Mouse (Mus musculus) thymus, postnatal 36 days (tissue): ENCODE data around the gene Zfp800.

Experiments used
- DNase-seq, 2 experiments: peaks; one replicate each; pipeline ENCODE4 v3.0.0; 2022; ENCODE audit warnings: mixed read lengths in 2 of 2

Gene Zfp800

DNA sequence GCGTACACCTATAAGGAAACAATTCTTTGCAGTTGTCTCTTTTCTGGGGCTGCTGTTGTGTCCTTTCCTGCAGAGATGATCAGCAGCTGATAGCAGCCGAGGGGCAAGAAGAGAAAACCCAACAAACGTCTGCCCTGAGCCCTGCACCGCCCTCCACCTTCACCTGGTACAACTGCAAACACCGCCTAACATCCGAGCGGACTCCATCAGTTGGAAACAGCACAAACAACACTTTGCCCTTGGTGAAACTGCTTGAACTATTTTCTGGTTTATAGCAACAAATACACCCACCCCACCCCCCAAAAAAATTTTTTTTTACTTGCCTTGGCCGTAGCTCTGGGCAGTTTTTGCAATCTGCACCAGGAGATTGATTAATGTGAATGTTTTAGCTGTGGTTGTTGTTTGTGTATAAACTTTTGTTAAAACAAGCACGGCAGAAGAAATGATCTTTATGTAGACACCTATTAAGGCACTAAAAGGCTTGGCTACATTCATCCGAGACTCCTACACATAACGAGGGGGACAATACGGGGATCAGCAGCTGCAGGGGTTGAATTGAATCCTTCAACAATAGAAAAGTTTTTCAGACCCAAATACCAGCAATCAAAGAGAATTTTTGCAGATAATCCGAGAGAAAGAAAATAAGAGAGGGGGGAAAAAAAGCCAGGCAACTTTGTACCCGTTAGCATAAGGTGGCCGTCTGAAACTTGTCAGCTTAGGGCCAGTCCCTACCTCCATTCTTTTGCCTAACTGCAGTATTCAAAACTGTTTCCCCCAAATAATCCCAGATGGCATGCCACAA, 1.6 kb downstream of the Zfp800 start:
- no peak for DNase-seq

DNA sequence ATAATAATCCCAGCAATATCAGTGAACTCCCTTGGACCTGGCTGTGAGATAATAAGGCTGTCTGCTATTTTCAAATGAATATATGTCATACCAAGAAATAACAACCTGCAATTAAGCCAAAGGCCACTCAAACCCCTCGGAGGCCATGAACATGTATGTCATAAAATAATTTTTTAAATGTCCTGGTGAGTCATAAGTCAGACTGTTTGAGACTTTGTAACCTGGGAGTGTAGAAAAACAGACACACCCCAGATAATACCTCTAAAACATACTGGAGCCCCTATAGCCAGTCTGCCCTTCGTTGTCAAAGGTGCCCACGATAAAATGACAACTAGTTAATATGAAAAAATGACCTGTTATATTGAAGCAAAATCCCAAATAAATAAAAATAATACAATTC, 8.8 kb downstream of the Zfp800 start:
- DNase-seq = no peak

DNA sequence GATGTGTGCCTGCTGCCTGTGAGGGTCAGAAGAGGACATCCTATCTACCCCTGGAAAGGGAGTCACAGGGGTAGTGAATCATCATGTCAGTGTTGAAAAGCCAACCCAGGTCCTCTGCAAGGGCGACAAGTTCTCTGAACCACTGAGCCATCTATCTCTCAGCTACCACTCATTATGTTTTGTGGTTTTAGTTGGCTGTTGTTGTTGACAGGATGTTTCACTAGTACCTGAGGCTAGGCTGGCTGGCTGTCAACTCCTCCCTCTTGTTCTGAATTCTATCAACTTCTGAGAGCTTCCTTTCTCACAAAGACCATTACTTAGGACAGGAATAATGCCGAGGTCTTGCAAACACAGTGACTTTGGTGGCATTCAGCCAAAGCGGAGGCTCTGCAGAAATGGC, 12.6 kb downstream of the Zfp800 start:
- DNase-seq = no peak

DNA sequence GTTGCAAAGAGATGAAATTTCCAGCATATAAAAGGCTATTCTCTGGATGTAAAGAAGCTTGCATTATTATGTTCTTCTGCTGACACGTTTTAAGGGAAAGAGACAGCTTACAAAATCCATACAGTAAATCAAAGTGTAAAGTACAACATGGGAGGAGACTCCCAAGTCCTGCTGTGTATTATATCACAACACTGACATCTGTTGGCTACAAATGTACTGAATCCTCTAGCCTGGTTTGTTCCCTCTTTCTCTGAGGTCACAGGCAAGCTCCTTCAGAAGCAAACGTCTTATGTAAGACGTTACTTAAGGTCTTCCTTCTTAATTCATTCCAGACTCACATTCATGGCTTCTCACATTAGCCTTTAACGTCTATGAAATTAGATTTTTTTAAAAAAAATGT, 15.8 kb downstream of the Zfp800 start:
- DNase-seq = no peak

DNA sequence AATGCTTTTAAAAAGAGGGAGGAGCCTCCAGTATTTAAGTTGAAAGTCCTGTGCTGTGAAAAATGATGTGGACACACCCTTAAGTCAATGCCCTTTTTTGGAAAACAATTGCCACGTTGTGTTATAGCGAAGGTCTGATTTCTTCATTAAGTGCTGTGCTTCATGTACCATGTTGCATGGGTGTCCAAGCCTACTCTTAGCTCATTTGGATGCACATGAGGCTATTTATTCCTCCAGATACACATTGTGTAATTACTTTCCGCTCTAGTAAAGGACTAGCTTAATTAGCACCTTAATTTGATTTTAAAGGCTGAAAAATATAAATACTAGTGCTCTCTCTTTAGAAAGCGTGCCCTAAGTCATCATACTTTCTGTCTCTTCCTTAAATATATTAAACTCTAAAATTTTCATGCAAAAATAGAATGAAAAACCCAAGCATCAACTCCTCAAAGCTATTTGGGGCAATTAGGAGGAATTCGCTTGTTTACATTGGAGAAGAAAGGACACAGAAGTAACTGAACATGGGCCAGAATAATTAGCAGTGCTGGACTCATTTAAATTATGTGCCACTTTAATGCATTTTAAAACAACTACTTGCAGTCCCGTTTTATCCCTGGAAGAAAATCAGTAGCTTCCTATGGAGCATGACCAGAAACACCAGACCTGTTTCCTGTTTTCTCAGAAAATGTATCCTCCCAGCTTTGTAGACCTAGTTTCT, 27.7 kb downstream of the Zfp800 start:
- DNase-seq = no peak

DNA sequence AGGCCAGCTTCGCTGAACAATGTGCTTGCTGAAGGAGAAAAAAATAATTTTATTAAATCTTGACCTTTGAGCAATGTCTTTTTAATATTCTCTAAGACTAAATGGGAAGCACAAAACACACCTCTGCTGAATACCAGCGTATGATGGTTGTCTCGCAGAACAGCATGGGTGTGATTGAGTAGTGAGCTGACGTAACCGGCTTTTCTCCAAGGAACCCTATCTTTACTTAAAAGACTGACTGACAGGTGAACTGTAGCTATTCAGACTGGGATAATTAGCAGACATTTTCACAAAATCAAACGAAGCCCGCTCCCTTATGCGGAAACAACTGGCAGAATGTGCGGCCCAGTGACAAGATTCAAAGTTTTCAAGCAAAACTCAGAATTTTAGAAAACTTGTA, 30.2 kb downstream of the Zfp800 start:
- no peak for DNase-seq

DNA sequence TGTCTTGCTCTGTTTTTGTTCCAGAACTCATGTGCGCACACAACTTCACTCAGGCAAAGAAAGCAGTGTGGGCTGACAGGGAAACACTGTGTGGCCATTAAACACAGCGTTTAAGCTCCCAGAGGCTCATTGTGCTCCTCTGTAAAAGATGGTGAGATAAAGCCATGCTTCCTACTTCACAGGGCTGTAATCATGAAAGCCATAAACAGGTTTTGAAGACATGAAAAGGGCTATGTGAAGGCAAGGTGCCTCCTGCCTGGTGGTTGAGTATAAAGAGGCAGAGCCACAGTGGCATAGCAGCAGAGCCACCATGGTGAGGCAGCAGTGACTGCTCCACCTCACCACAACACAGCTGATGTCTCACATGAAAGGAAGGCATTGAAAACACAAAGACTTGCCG, 46.7 kb downstream of the Zfp800 start:
- DNase-seq = peak; percentile 41 to 58

DNA sequence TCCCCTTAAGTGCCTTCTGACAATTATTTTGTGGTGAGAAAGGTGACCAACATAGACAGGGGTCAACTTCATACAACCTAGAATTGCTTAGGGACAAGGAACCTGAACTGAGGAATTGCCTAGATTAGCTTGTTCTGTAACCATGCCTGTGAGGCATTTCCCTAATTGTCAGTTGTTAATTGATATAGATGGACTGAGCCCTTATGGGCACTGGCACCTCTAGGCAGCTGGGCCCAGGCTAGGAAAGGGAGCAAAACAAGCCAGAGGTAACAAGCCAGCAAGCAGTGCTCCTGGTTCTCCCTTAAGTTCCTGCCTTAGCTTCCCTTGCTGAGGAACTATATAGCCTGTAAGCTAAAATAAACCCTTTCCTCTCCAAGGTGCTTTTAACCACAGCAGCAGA, 52.1 kb downstream of the Zfp800 start:
- no peak for DNase-seq

DNA sequence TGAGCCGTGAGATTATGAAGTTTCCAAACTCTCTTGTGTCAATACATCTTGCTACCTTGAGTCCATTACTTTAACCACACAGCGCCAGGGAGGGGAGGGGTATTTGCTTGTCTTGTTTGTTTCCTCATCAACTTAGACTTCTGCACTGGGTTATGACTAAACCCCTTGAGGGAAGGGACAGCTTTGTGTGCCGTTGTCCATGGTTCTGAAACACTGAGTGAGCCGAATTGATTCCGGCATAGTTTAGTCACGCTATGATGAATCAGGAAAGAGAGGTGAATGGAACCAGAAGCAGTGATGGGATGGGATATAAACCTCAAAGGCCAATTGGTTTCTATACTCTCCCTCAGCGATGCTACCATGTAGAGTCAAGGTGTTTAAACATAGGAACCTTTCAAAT, 52.6 kb downstream of the Zfp800 start:
- DNase-seq = no peak

DNA sequence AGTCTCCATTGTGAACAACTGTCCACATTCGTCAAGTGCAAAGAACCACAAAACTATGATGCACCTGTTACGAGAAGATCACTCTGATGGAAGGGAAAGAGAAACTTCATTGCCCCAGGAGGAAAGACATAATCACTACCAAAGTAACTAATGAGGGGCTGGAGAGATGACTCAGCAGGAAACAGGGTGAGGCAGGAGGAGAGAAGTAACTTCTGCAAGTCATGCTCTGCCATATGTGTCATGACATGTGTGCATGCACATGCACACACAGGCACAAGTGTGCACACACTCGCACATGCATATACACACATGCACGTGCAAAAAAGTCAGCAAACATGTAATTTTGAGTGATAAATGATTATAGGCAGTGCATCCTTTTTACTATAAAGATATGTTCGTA, 54.9 kb downstream of the Zfp800 start:
- DNase-seq = no peak

DNA sequence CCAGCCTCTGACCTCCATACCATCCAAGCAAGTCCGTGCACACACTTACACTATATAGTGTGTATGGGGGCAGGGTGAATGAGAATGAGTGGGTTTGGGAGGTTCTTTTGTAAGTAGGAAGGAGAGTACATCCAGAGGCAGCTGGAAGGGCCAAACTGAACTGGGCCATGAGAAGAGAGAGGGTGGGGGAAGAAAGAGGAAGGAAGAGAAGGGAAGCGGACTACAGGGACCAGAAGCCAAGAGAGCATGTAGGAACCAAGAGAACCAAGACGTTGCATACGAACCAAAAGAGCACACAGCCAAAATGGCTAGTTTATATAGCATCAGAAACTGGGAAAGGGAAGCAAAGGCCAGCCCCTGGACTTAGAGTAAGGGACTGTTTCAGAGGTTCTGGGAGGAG, 56.6 kb downstream of the Zfp800 start:
- DNase-seq = no peak

DNA sequence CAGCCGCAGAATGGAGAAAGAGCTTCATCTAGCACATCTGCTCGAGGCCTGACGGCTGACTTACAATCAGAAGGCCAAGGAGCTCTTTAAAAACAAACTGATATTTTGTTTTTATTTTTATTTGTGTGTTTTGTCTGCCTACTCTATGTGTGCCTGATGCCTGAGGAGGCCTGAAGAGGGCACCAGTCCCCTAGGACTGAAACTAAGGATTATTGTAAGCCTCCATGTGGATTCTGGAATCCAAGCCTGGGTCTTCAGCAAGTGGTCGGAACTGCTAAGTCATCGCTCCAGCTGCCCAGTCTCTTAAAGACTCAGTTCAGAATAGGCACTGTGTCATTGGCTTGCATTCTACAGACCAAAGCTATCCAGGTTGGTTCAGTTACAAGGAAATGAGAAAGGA, 58.4 kb downstream of the Zfp800 start:
- no peak for DNase-seq

DNA sequence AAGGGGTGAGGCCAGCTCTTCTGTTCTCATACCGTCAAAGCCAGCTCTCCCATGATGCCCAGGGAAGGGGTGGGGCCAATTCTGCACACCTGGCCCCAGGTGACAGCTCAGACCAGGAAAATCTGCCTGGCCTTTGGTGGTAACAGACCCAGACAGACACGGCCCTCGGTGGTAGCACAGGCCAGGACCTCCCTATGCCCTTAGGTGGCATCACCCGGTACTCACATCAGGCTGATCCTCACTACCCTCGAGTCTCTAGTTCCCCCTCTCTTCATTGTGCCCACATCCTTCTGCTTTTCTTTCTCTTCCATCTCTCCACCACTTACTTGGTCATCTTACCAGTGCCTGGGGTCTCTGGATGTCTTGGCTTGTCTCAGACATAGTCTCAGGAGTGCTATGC, 64.1 kb downstream of the Zfp800 start:
- DNase-seq = no peak

DNA sequence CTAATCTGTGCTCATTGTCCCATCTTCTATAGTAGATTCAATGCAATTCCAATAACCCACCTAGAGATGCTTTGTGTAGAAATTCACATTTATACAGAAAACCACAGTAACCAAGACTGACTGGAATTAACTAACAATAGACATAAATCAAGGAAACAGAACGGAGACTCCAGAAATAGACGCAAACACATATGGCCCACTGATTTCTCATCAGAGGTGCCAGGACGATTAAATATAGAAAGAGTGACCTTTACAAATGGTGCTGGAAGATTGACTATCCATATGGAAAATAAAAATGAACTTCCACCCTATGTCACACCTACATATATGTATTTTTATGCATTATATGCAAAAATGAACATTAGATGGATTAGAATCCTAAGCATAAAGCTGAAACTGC, 65.3 kb downstream of the Zfp800 start:
- DNase-seq = no peak

DNA sequence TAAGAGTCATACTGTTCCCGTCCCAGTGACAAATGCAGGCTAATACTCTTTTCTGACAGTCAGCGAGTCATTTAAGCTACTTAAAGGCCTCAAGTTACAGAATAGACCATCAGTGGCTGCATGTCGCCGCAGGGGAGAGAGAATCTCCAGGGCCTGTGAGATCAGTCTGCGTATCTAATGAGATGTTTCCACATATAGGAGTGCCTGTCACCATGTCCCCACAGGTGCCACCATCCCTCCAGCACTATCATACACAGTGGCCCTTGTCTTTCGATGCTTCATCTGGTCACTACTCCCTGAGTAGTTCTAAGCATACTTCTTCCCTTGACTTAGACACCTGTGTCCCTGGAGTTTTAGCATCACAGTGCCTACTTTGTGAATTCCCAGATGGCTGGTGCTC, 68.0 kb downstream of the Zfp800 start:
- DNase-seq = no peak

DNA sequence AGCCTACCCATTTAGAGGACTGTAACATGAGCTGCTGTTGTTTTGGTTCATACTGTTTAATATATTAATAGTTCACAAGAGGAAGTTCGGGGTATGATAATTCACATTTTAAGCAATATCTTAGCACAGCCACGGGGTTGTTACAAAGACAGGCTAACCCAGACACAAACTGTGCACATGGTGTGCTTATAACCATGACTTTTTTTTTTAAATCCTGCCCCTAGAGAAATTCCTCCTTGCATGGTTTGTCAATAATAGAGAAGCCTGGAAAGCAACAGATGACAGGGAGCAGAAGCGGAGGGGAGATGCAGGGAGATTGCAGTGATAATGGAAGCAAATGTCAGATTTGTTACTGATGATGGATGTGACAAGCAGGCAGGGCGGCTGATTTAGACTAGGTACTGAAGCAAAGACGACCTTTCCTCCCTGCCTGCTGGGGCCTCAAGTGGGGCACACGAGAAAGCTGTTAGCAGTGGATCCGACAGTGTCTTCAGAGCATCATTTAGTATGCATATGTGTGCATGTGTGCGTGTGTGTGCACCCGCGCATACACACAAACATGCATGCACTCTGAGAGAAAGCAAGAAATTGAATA, 68.7 kb downstream of the Zfp800 start:
- no peak for DNase-seq

DNA sequence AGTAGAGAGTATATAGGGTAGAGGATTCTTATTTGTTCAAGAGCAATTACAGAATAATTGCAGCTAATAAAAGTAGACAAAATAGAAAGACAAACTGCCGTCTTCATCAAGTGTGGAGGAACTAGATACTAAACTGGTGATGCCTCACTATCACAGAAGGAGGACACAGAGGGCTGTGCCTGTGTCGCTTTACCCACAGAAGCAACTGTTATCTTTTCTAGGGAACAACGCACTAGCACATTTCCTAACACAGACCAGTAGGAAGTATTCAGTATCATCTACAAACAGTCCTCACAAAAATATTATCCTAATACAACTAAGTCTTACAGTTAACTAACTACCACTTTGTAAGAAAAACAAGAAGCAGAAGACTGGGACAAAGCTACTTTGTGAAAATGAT, 71.1 kb downstream of the Zfp800 start:
- no peak for DNase-seq

DNA sequence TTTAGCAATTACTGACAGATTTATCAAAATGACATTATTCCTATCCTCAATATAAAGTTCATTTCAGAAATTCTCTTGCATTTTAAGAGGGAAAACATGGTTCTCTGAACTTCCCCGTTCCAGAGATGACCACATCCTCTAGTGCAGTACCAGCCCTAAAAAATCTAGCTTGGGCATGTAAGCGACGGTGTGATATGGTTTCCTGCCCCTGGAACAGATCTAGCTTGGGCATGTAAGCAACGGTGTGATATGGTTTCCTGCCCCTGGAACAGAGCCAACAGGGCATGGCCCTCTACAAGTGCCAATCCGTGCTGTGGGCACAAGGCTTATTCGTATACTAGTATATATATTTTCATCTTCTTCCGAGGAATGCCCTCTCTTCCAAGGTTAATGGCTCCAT, 75.4 kb downstream of the Zfp800 start:
- DNase-seq = no peak

DNA sequence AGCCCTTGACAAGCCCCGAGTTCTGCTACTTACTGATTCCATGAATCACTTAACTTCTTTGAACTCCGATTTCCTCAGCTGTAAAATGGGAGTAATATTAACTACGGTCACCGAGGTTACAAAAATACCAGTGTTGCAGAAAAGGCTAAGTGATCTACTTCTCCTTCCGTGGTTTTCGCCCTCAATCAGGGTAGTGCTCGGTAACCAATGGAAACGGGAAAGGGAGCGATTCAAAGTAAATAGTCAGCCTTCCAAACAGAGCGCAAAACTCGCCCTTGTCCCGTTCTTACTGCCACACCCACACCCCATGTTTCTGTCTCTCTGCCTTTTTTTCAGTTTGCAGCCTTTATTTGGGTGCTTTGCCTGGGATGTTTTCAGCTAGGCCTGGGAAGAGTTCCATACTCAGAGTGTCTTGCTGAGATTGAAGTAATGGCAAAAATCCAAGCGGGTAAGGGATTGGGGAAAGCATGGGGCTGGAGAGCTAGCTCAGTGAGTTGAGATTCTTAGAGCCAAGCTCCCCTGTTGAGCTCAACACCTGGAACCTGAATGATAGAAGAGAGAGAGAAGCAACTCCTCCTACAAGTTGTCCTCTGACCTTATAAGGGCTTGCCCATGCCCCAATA, 78.0 kb downstream of the Zfp800 start:
- no peak for DNase-seq

DNA sequence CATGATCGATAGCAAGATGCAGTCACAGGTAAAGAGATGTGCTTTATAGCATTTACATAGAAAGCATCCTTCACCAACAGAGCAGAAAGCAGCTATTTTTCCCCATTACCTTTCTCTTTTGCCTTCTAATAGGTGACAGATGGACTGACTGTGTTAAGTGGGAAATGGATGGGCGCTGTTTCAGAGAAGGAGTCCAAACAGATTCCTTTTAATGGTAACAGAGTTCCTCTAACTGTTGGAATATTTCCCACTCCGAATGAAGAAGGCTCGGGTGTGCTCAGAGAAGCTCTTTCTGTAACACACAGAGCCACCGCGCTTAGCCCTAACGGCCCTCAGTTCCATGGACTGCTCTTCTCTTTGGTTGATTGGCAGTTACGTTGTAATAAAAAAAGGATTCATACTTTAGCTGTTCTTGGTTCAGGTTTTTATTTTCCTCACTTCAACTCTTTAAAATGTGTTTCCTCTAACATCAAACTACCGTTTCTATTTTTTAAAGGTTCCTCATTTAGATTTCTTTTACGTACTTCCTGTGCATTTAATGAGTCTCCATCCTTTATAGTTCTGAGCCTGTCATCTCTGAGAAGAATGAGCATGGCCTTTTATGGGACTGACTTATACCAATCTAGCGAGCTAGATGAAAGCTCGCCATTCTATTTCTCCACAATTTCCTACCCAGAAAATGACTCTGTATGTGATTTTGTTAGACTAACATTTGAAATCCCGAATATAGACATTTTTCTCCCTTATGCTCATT, 78.8 kb downstream of the Zfp800 start:
- DNase-seq = no peak

DNA sequence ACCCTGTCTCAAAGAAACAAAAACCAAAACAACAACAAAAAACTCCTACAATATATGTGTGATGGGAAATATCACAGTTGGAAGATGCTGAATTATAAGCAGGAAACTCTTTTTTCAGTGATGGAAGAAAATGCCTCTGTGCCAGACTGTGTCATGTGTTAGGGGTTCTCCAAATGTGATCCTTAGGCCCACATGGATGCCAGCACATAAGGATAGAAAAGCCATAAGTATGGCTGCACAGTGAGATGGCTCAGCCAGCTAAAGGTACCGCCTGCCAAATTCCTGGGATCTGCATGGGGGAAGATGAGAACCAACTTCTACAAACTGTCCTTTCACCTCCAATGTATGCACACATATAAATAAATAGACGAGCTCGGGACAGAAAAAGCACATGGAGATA, 82.6 kb downstream of the Zfp800 start:
- no peak for DNase-seq

DNA sequence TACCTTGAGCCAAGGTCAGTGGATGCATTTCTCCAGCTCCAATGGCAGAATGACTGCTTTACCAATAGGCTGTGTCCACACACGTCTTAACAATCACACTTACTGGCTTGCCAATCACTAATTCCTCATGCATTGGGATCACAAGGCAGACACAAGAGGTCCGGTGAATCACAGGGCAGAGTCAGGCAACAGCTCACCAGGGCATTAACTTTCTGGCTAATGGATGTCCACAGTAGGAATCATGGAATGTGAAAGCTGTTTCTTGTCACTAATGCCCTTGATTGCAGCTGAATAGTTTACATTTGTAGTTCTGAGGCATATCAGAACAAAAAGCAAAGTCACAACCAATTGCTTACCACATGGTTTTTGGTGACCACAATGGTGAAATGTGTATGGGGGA, 85.7 kb downstream of the Zfp800 start:
- no peak for DNase-seq

DNA sequence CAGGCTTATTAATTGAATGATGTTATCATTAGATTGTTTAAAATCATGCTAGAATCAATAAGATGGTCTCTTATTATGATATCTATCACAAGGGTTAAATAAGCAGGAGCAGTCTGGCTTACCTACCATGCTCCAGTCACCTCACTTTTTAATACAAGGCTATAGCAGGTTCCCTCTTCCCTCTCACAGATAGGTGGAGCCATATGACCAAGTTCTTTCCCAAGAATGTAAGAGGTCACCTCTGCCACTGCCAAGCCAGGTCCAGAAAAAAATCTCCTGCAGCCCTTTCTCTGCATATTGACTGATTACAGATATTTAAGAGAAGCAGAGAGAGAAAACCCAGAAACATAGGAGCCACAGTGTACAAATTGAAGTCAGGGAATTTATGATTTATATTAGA, 88.1 kb downstream of the Zfp800 start:
- DNase-seq = no peak
